Mouse (Mus musculus): ENCODE data around the gene Gm42417. TPM values are rescaled to one million over a fixed set of nuclear protein-coding genes. Genes with fewer than 3 reads are reported as not detected.

Gene Gm42417
- polyA plus RNA-seq, 1 experiment from 2014 or later, result not detected

DNA sequence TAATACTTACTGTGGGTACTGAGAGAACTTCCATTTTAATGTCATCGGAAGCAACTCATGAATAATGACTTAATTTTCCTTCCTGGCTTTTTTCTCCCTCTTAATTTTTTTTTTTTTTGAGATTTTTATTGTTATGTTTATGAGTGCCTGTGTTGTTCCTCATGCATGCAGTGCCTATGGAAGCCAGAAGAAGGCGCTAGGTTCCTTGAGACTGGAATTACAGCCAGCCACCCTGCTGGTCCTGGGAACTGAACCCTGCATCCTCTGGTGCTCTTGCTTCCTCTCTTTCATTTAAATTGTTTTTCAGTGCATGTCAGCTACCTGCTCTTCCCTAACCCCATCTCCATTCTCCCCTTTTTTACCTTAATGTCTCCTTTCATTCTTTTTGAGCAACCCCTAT is 25.5 kb downstream of the Gm42417 start:
- Histone ChIP-seq H3K9ac (replicated peaks; ENCODE audit: low read depth, low read length) (no peak overlapping the region), H3K36me3 (ENCODE audit: control insufficient read depth, insufficient read depth, low read length) (peaks cover 11% of the 10 kb centered on the region), H3K9me3 (ENCODE audit: control insufficient read depth, low read depth, low read length) (no peaks in the 10 kb centered on the region), H3K27ac (ENCODE audit: low read length) (no peak overlapping the region), H3K4me1 (ENCODE audit: control insufficient read depth, insufficient read depth, low read length) (peaks cover 19% of the 10 kb centered on the region), H3K27me3 (ENCODE audit: control insufficient read depth, insufficient read depth, low read length) (no peaks in the 10 kb centered on the region), H3K4me3 (ENCODE audit: low read depth, low read length) (peak overlapping the region; percentile 82; the same call in 1 of the 2 replicates), H3K4me2 (replicated peaks; ENCODE audit: low read depth, low read length) (peak overlapping the region; percentile 96)
- ATAC-seq (ENCODE audit: insufficient number of reproducible peaks, insufficient read depth, low FRiP score, low read depth), result no peak
- 50% methylated on average over 2 of the region's 2 CpGs for WGBS

DNA sequence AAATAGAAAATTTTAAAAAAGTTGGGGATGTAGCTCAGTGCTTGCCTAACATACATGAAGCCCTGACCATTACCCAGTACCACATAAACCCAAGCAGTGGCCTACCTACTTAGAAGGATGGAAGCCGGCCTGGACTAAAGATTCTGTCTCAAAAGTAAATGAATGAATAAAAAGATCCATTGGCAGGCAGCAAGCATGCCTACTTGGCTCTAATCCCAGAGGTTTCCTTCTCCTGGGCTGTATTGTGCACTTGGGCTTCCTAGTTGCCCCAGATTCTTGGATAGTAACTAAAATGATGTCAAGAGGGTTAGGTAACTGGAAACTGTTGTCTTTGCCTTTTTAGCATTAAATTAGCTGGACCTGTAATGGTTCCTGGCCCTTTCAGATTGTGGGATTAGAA is 25.9 kb downstream of the Gm42417 start:
- Histone ChIP-seq H3K27ac (ENCODE audit: low read length) (no peak overlapping the region), H3K9ac (replicated peaks; ENCODE audit: low read depth, low read length) (0 out of 2 replicates have a peak overlapping the region, but pooled peaks have one; percentile 81), H3K9me3 (ENCODE audit: control insufficient read depth, low read depth, low read length) (no peaks in the 10 kb centered on the region), H3K4me3 (ENCODE audit: low read depth, low read length) (peak overlapping the region; percentile 82), H3K4me1 (ENCODE audit: control insufficient read depth, insufficient read depth, low read length) (peaks cover 19% of the 10 kb centered on the region), H3K36me3 (ENCODE audit: control insufficient read depth, insufficient read depth, low read length) (peaks cover 7% of the 10 kb centered on the region), H3K4me2 (replicated peaks; ENCODE audit: low read depth, low read length) (peak overlapping the region; percentile 96), H3K27me3 (ENCODE audit: control insufficient read depth, insufficient read depth, low read length) (no peaks in the 10 kb centered on the region)
- 3% methylated on average over 1 of the region's 1 CpGs for WGBS
- no peak for ATAC-seq (ENCODE audit: insufficient number of reproducible peaks, insufficient read depth, low FRiP score, low read depth)

DNA sequence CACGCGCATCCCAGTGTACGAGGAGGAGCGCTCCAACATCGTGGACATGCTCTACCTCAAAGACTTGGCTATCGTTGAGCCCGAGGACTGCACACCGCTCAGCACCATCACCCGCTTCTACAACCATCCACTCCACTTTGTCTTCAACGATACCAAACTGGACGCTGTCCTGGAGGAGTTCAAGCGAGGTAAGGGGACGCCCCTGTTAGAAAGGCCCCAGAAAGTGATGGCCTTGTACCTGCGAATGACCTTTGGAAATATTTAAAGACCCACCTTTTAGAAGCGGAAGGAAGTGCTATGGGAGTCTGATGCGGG is 26.3 kb downstream of the Gm42417 start:
- H3K27ac ChIP-seq (ENCODE audit: low read length), result peak overlapping the region; percentile 67; the same call in 1 of the 2 replicates

DNA sequence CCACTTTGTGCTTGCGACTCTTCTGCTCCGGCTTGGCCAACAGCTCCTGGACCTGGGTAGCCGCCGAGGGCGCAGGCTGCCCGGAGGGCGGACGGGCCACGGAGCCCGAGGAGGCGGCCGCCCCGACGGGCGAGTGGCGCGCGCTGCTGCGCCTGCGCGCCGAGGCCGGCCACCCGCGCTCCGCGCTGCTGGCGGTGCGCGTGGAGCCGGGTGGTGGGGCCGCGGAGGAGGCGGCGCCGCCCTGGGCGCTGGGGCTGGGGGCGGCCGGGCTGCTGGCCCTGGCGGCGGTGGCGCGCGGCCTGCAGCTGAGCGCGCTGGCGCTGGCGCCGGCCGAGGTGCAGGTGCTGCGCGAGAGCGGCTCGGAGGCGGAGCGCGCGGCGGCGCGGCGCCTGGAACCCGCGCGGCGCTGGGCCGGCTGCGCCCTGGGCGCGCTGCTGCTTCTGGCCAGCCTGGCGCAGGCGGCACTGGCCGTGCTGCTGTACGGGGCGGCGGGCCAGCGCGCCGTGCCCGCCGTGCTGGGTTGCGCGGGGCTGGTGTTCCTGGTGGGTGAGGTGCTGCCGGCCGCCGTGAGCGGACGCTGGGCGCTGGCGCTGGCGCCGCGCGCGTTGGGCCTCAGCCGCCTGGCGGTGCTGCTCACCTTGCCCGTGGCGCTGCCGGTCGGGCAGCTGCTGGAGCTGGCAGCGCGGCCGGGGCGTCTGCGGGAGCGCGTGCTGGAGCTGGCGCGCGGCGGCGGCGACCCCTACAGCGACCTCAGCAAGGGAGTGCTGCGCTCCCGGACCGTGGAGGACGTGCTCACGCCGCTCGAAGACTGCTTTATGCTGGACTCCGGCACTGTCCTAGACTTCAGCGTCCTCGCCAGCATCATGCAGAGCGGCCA is 26.9 kb downstream of the Gm42417 start:
- H3K4me2 ChIP-seq (replicated peaks; ENCODE audit: low read depth, low read length), result peak overlapping the region; percentile 96
- peak; percentile 51 for ATAC-seq (ENCODE audit: insufficient number of reproducible peaks, insufficient read depth, low FRiP score, low read depth)
- WGBS, result under 1% methylated on average over 96 of the region's 126 CpGs
- no peaks in the 10 kb centered on the region for H3K9me3 ChIP-seq (ENCODE audit: control insufficient read depth, low read depth, low read length)
- no peaks in the 10 kb centered on the region for H3K27me3 ChIP-seq (ENCODE audit: control insufficient read depth, insufficient read depth, low read length)
- peak overlapping the region; percentile 82 for H3K4me3 ChIP-seq (ENCODE audit: low read depth, low read length)
- H3K36me3 ChIP-seq (ENCODE audit: control insufficient read depth, insufficient read depth, low read length), result peaks cover 7% of the 10 kb centered on the region; the same call in 1 of the 2 replicates
- peak overlapping the region; percentile 81 for H3K9ac ChIP-seq (replicated peaks; ENCODE audit: low read depth, low read length)
- peaks cover 19% of the 10 kb centered on the region for H3K4me1 ChIP-seq (ENCODE audit: control insufficient read depth, insufficient read depth, low read length)
- H3K27ac ChIP-seq (ENCODE audit: low read length), result peak overlapping the region; percentile 99

More for the DNA sequence above, 26.3 kb downstream of the Gm42417 start:
- H3K4me3 ChIP-seq (ENCODE audit: low read depth, low read length), result peak overlapping the region; percentile 82
- no peaks in the 10 kb centered on the region for H3K9me3 ChIP-seq (ENCODE audit: control insufficient read depth, low read depth, low read length)
- H3K36me3 ChIP-seq (ENCODE audit: control insufficient read depth, insufficient read depth, low read length), result peaks cover 4% of the 10 kb centered on the region; the same call in 1 of the 2 replicates
- WGBS, result 1% methylated on average over 16 of the region's 16 CpGs
- no peaks in the 10 kb centered on the region for H3K27me3 ChIP-seq (ENCODE audit: control insufficient read depth, insufficient read depth, low read length)
- no peak for ATAC-seq (ENCODE audit: insufficient number of reproducible peaks, insufficient read depth, low FRiP score, low read depth)
- peak overlapping the region; percentile 96 for H3K4me2 ChIP-seq (replicated peaks; ENCODE audit: low read depth, low read length)
- peak overlapping the region; percentile 81 for H3K9ac ChIP-seq (replicated peaks; ENCODE audit: low read depth, low read length)
- H3K4me1 ChIP-seq (ENCODE audit: control insufficient read depth, insufficient read depth, low read length), result peaks cover 19% of the 10 kb centered on the region

DNA sequence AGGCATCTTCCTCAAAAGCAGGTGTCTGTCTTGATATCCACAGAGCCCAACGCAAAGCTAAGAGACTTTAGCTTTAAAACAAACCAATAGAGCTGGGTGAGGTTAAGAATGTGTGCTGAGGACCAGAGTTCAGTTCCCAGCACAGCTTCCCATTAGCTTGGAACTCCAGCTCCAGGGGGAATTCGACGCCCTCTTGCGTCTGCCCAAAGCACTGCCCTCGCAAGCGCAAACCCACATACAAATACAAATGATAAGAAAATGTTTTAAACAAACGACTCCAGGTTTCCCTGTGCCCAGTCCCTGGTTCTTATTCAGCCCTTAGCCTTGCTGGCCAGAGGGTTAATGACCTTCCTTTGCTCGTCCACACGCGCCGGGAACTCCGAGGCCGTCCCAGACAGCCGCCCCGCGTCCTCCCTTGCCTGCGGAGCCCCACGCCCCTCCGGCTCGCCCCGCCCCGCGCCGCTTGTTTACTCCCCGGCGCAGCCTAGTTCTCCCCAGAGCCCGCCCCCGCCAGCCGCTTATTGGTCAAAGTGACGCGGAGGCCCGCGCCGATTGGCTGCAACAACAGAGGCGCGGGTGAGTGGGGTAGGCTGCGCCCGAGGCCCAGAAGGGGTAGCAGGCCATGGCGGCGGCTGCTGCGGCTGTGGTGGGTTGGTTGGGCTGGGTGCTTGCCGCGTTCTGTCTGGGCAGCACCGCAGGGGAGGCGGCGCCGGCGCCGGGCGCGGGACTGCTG is 27.8 kb downstream of the Gm42417 start, which contains the start of gene Cnnm3:
Gene Cnnm3, plus strand, starts transcription at position 579 of the 733 bp plus-strand sequence.
- H3K27me3 ChIP-seq (ENCODE audit: control insufficient read depth, insufficient read depth, low read length), result no peaks in the 10 kb centered on the region
- peaks cover 5% of the 10 kb centered on the region; the same call in 1 of the 2 replicates for H3K36me3 ChIP-seq (ENCODE audit: control insufficient read depth, insufficient read depth, low read length)
- peak within 1 kb of the TSS; percentile 82 for H3K4me3 ChIP-seq (ENCODE audit: low read depth, low read length)
- peaks cover 19% of the 10 kb centered on the region for H3K4me1 ChIP-seq (ENCODE audit: control insufficient read depth, insufficient read depth, low read length)
- peak; percentile 98 for ATAC-seq (ENCODE audit: insufficient number of reproducible peaks, insufficient read depth, low FRiP score, low read depth)
- H3K9me3 ChIP-seq (ENCODE audit: control insufficient read depth, low read depth, low read length), result no peaks in the 10 kb centered on the region
- peak within 1 kb of the TSS; percentile 99 for H3K27ac ChIP-seq (ENCODE audit: low read length)
- H3K4me2 ChIP-seq (replicated peaks; ENCODE audit: low read depth, low read length), result peak within 1 kb of the TSS; percentile 96
- WGBS, result 1% methylated on average over 51 of the region's 51 CpGs
- peak within 1 kb of the TSS; percentile 81 for H3K9ac ChIP-seq (replicated peaks; ENCODE audit: low read depth, low read length)

DNA sequence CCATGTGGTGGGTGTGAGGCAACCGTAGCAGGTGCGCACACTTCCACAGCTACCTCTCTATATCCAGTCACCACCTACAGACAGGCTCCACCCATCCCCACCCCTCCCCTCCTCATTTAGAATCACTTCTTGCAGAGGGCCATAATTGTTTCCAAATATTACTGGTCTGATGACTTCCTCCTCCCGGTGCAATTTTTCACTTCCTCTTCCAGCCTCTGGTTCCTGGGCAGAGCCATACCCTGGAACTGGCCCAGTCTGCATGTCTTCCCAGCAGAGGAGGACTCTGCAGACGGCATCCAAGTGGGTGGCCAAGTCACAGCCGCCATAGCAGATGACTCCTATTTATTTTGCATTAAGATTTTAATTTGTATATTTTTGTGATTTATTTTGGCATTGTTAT is 31.0 kb downstream of the Gm42417 start:
- no peak overlapping the region for H3K4me3 ChIP-seq (ENCODE audit: low read depth, low read length)
- peaks cover 5% of the 10 kb centered on the region; the same call in 1 of the 2 replicates for H3K36me3 ChIP-seq (ENCODE audit: control insufficient read depth, insufficient read depth, low read length)
- no peaks in the 10 kb centered on the region for H3K9me3 ChIP-seq (ENCODE audit: control insufficient read depth, low read depth, low read length)
- H3K27me3 ChIP-seq (ENCODE audit: control insufficient read depth, insufficient read depth, low read length), result no peaks in the 10 kb centered on the region
- peaks cover 4% of the 10 kb centered on the region for H3K4me1 ChIP-seq (ENCODE audit: control insufficient read depth, insufficient read depth, low read length)
- no peak overlapping the region for H3K9ac ChIP-seq (replicated peaks; ENCODE audit: low read depth, low read length)
- no peak overlapping the region for H3K4me2 ChIP-seq (replicated peaks; ENCODE audit: low read depth, low read length)
- H3K27ac ChIP-seq (ENCODE audit: low read length), result no peak overlapping the region
- ATAC-seq (ENCODE audit: insufficient number of reproducible peaks, insufficient read depth, low FRiP score, low read depth), result no peak
- 76% methylated on average over 5 of the region's 5 CpGs for WGBS

DNA sequence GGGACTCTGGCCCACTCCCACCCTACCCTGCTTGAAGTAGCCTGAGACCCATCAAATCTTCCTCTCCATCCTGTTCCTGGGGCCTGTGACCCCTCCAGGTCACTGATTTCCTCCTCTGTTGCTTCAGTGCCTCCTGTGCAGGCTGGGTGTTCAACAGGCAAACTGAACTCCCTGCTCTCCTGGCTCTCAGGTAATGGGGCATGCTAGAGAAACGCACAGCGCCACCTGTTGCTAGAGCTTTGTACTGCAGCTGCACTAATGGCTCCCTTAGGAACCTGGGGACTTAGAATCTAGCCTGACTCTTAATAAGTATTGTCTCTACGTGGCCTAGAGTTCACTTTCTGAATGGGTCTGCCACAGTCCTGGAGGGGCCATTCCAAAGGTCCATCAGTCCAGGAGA is 38.0 kb downstream of the Gm42417 start:
- H3K4me1 ChIP-seq (ENCODE audit: control insufficient read depth, insufficient read depth, low read length), result no peaks in the 10 kb centered on the region
- 7% methylated on average over 3 of the region's 3 CpGs for WGBS

DNA sequence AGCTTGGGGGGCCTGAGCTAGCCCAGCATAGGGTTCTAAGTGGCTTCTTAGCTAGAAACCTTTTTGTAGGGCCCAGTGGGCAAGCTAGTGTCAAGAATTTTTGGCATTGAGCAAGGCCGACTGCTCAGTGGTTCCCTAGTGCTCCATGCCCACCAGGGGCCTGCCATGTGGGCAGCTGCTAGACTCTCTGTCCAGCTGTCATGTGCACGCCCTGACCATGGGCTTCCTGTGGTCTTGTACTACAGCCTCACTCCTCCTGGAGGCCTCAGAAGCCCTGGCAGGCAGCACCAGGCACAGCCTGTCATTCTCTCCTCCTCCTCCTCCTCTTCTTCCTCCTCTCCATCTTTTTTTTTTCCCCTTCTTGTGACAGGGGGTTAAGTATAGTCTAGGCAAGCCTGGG is 41.9 kb downstream of the Gm42417 start:
- H3K27me3 ChIP-seq (ENCODE audit: control insufficient read depth, insufficient read depth, low read length), result no peaks in the 10 kb centered on the region
- peaks cover under 1% of the 10 kb centered on the region; the same call in 1 of the 2 replicates for H3K4me1 ChIP-seq (ENCODE audit: control insufficient read depth, insufficient read depth, low read length)
- WGBS, result 90% methylated on average over 2 of the region's 2 CpGs

More for the DNA sequence above, 38.0 kb downstream of the Gm42417 start:
- H3K36me3 ChIP-seq (ENCODE audit: control insufficient read depth, insufficient read depth, low read length), result peaks cover 3% of the 10 kb centered on the region
- H3K27me3 ChIP-seq (ENCODE audit: control insufficient read depth, insufficient read depth, low read length), result no peaks in the 10 kb centered on the region
- no peak overlapping the region for H3K4me2 ChIP-seq (replicated peaks; ENCODE audit: low read depth, low read length)
- no peak overlapping the region for H3K9ac ChIP-seq (replicated peaks; ENCODE audit: low read depth, low read length)
- H3K27ac ChIP-seq (ENCODE audit: low read length), result no peak overlapping the region
- H3K4me3 ChIP-seq (ENCODE audit: low read depth, low read length), result no peak overlapping the region
- ATAC-seq (ENCODE audit: insufficient number of reproducible peaks, insufficient read depth, low FRiP score, low read depth), result no peak
- no peaks in the 10 kb centered on the region for H3K9me3 ChIP-seq (ENCODE audit: control insufficient read depth, low read depth, low read length)

More for the DNA sequence above, 41.9 kb downstream of the Gm42417 start:
- no peak for ATAC-seq (ENCODE audit: insufficient number of reproducible peaks, insufficient read depth, low FRiP score, low read depth)
- Histone ChIP-seq H3K9me3 (ENCODE audit: control insufficient read depth, low read depth, low read length) (no peaks in the 10 kb centered on the region), H3K4me3 (ENCODE audit: low read depth, low read length) (no peak overlapping the region), H3K9ac (replicated peaks; ENCODE audit: low read depth, low read length) (no peak overlapping the region), H3K36me3 (ENCODE audit: control insufficient read depth, insufficient read depth, low read length) (peaks cover 3% of the 10 kb centered on the region), H3K4me2 (replicated peaks; ENCODE audit: low read depth, low read length) (no peak overlapping the region), H3K27ac (ENCODE audit: low read length) (no peak overlapping the region)

All from stomach, embryonic 14.5 days (tissue).